Mouse (Mus musculus) liver, adult 2 months (tissue): ENCODE measurements around the gene Vps33a.

Source experiments
- CTCF ChIP-seq: fragments of 200-500 bp; IDR thresholded peaks from 2 replicates; pipeline ENCODE4 v1.5.1; 2011; ENCODE audit warnings: low read depth, low read length, control low read depth
- POLR2A ChIP-seq: fragments of 200-500 bp; IDR thresholded peaks from 2 replicates; pipeline ENCODE4 v1.6.1; 2011; ENCODE audit warnings: low read length, control low read depth; ENCODE audit not compliant: insufficient read depth; ENCODE audit errors: extremely low read depth

DNA sequence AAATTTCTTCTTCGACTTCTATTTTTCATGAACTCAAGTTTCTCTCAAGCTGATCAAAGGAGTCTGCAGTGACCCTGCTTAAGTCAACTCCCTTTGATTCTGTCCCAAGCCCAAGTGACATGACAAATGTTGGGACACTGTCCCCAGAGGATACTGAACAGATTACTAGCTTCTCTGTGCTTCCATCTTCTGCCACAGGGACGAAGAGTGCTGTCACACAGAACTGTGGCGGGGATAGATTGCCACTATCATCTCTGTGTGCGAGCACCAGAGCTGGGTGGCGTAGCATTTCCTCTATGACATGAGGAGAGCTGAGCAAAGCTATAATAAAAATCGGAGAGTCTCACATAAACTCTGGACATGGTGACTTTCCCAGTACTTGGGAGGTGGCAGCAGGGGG, 29.3 kb upstream of the Vps33a start:
- TF ChIP-seq CTCF, result no peak
- no peak for TF ChIP-seq POLR2A
